Mouse (Mus musculus): ENCODE results near the gene Fam174b. TPM values are rescaled to one million over a fixed set of nuclear protein-coding genes. Genes with fewer than 3 reads are reported as not detected.

Gene Fam174b
- polyA plus RNA-seq, 1 experiment from 2014 or later, result 1.9 TPM

- in situ Hi-C loops (cut with MboI; ENCODE audit: low pct_unique_long_range_greater_than_20kb), result no loop called here
- peaks cover 22% of the 10 kb centered on the region for H3K27me3 ChIP-seq
- ATAC-seq (no peak), DNase-seq (ENCODE audit: low read depth, low spot score) (no peak)
- ChIA-PET CTCF (no interaction called here), POLR2A (no interaction called here)
- TF ChIP-seq CTCF (IDR thresholded peaks at IDR 0.05), result no peak
Observed at GRCm38 (mm10) chr7:73729913-73730312, 10.2 kb upstream of the Fam174b start.

GRCm38 (mm10) chr7:73730430-73731022 lies 9.6 kb upstream of the Fam174b start:
- no peak for TF ChIP-seq CTCF (IDR thresholded peaks at IDR 0.05)
- POLR2A ChIA-PET, result no interaction called here
- CTCF ChIA-PET, result no interaction called here
- ATAC-seq, result no peak
- in situ Hi-C loops (cut with MboI; ENCODE audit: low pct_unique_long_range_greater_than_20kb), result no loop called here
- H3K27me3 ChIP-seq, result peaks cover 18% of the 10 kb centered on the region
- DNase-seq (ENCODE audit: low read depth, low spot score), result no peak

- CTCF ChIA-PET, result no interaction called here
- DNase-seq (ENCODE audit: low read depth, low spot score) (no peak), ATAC-seq (no peak)
- POLR2A ChIA-PET, result no interaction called here
- H3K27me3 ChIP-seq, result peaks cover 19% of the 10 kb centered on the region
- in situ Hi-C loops (cut with MboI; ENCODE audit: low pct_unique_long_range_greater_than_20kb), result no loop called here
- TF ChIP-seq CTCF (IDR thresholded peaks at IDR 0.05), result no peak
Observed at GRCm38 (mm10) chr7:73736046-73736445, 4.1 kb upstream of the Fam174b start.

GRCm38 (mm10) chr7:73741392-73741791 lies 1.3 kb downstream of the Fam174b start:
- no peak for DNase-seq (ENCODE audit: low read depth, low spot score)
- H3K27me3 ChIP-seq, result peaks cover 21% of the 10 kb centered on the region
- in situ Hi-C loops (cut with MboI; ENCODE audit: low pct_unique_long_range_greater_than_20kb), result no loop called here
- POLR2A ChIA-PET, result interaction anchor here (0.6 kb wide), 1 partner anchor 15 kb away, joined by 4 read pairs; no protein-coding TSS in a partner anchor
- no peak for TF ChIP-seq CTCF (IDR thresholded peaks at IDR 0.05)
- no peak for ATAC-seq
- CTCF ChIA-PET, result interaction anchor here (1.1 kb wide), 1 partner anchor 16 kb away, joined by 3 read pairs; no protein-coding TSS in a partner anchor

GRCm38 (mm10) chr7:73741841-73742240 lies 1.7 kb downstream of the Fam174b start:
- ChIA-PET POLR2A (interaction anchor here (0.6 kb wide), 1 partner anchor 14 kb away, joined by 4 read pairs; no protein-coding TSS in a partner anchor), CTCF (interaction anchor here (1.1 kb wide), 1 partner anchor 17 kb away, joined by 3 read pairs; no protein-coding TSS in a partner anchor)
- TF ChIP-seq CTCF (IDR thresholded peaks at IDR 0.05), result no peak
- DNase-seq (ENCODE audit: low read depth, low spot score) (no peak), ATAC-seq (no peak)
- in situ Hi-C loops (cut with MboI; ENCODE audit: low pct_unique_long_range_greater_than_20kb), result no loop called here
- H3K27me3 ChIP-seq, result peaks cover 21% of the 10 kb centered on the region

GRCm38 (mm10) chr7:73743144-73743543 lies 3.0 kb downstream of the Fam174b start:
- POLR2A ChIA-PET, result no interaction called here
- H3K27me3 ChIP-seq, result peaks cover 21% of the 10 kb centered on the region
- TF ChIP-seq CTCF (IDR thresholded peaks at IDR 0.05), result no peak
- ATAC-seq (no peak), DNase-seq (ENCODE audit: low read depth, low spot score) (no peak)
- CTCF ChIA-PET, result no interaction called here
- in situ Hi-C loops (cut with MboI; ENCODE audit: low pct_unique_long_range_greater_than_20kb), result no loop called here

- H3K27me3 ChIP-seq, result peaks cover 16% of the 10 kb centered on the region
- DNase-seq (ENCODE audit: low read depth, low spot score) (no peak), ATAC-seq (no peak)
- TF ChIP-seq CTCF (IDR thresholded peaks at IDR 0.05), result no peak
- POLR2A ChIA-PET, result no interaction called here
- CTCF ChIA-PET, result no interaction called here
- in situ Hi-C loops (cut with MboI; ENCODE audit: low pct_unique_long_range_greater_than_20kb), result no loop called here
Observed at GRCm38 (mm10) chr7:73743831-73744370, 3.8 kb downstream of the Fam174b start.

GRCm38 (mm10) chr7:73745903-73746302 lies 5.8 kb downstream of the Fam174b start:
- ATAC-seq (no peak), DNase-seq (ENCODE audit: low read depth, low spot score) (no peak)
- in situ Hi-C loops (cut with MboI; ENCODE audit: low pct_unique_long_range_greater_than_20kb), result no loop called here
- TF ChIP-seq CTCF (IDR thresholded peaks at IDR 0.05), result no peak
- POLR2A ChIA-PET, result no interaction called here
- peaks cover 3% of the 10 kb centered on the region for H3K27me3 ChIP-seq
- CTCF ChIA-PET, result no interaction called here

- no peak for TF ChIP-seq CTCF (IDR thresholded peaks at IDR 0.05)
- ATAC-seq, result no peak
- ChIA-PET CTCF (interaction anchor here (0.6 kb wide), 1 partner anchor 22 kb away, joined by 3 read pairs; no protein-coding TSS in a partner anchor), POLR2A (no interaction called here)
- DNase-seq (ENCODE audit: low read depth, low spot score), result no peak
- in situ Hi-C loops (cut with MboI; ENCODE audit: low pct_unique_long_range_greater_than_20kb), result no loop called here
- H3K27me3 ChIP-seq, result no peaks in the 10 kb centered on the region
Observed at GRCm38 (mm10) chr7:73746836-73747235, 6.7 kb downstream of the Fam174b start.

GRCm38 (mm10) chr7:73747531-73747930 lies 7.4 kb downstream of the Fam174b start:
- in situ Hi-C loops (cut with MboI; ENCODE audit: low pct_unique_long_range_greater_than_20kb), result no loop called here
- no peak for ATAC-seq
- DNase-seq (ENCODE audit: low read depth, low spot score), result no peak
- POLR2A ChIA-PET, result no interaction called here
- H3K27me3 ChIP-seq, result no peaks in the 10 kb centered on the region
- no peak for TF ChIP-seq CTCF (IDR thresholded peaks at IDR 0.05)
- CTCF ChIA-PET, result no interaction called here

- in situ Hi-C loops (cut with MboI; ENCODE audit: low pct_unique_long_range_greater_than_20kb), result no loop called here
- ATAC-seq (no peak), DNase-seq (ENCODE audit: low read depth, low spot score) (no peak)
- ChIA-PET POLR2A (no interaction called here), CTCF (interaction anchor here (1.0 kb wide), 1 partner anchor 90 kb away, joined by 3 read pairs; no protein-coding TSS in a partner anchor)
- no peaks in the 10 kb centered on the region for H3K27me3 ChIP-seq
- no peak for TF ChIP-seq CTCF (IDR thresholded peaks at IDR 0.05)
Observed at GRCm38 (mm10) chr7:73748437-73749108, 8.5 kb downstream of the Fam174b start.
